Mouse (Mus musculus): ENCODE measurements around the gene Cpne6.

Gene Cpne6

GRCm38 (mm10) chr14:55505612-55506011 is 4.6 kb upstream of the Cpne6 start:
- no peak for DNase-seq

DNA sequence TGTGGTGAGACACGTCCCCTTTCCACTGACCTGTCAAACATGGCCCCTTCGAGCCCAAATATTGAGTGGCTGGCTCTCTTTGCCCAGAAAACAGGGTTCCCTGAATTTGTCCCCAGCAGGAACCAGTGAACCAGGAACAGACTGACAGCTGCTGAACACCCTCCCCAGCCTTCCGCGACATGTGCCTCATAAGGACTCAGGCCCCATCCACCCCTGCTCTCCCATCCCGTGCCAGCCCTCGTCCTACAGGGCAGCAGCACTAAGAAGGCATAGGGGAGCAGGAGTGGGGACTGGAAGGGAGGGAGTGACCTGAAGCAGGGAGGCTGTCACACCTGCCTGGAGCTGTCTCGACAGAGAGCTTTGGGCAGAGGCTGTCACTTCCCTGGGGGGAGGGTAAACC is 2.4 kb upstream of the Cpne6 start:
- no peak for DNase-seq

- DNase-seq: no peak
Observed at GRCm38 (mm10) chr14:55509540-55509939, 705 bp upstream of the Cpne6 start.

DNA sequence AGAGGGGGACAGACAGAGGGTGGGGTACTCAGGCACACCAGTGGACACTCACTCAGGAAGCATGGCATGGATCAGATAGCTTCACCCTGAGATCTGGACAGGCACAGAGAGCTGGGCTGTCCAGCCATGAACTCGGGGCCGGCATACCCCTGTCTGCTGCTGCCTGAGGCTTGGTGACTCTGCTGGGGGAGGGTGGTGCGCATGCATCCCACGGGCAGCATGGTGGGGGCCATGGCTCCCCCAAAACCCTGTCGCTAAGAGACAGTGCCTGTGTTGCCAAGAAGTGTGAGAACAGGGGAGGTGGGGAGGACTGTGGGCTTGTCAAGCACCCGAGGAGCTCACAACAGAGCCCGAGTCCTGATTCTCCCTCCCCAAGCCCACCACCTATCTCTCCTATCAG is 792 bp downstream of the Cpne6 start:
- DNase-seq: no peak

GRCm38 (mm10) chr14:55513927-55514326 is 3.7 kb downstream of the Cpne6 start:
- no peak for DNase-seq

DNA sequence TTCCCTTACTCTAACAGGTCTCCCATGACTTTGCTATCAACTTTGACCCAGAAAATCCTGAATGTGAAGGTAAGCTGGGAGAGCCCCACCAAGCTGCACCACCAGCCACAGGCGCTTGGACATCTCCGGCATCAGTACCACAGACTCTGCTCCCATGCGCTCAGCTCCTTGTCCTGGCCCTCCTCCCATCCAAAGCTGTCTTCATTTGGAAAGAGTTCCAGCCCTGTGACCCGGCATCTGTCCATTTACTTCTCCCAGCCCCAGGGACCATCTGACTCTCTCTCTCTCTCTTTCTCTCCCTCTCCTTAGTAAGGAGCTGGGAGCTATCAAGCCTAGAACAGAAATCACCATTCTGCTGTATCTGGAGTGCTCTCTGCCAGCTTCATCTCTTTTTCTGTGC is 5.6 kb downstream of the Cpne6 start:
- no peak for DNase-seq

DNA sequence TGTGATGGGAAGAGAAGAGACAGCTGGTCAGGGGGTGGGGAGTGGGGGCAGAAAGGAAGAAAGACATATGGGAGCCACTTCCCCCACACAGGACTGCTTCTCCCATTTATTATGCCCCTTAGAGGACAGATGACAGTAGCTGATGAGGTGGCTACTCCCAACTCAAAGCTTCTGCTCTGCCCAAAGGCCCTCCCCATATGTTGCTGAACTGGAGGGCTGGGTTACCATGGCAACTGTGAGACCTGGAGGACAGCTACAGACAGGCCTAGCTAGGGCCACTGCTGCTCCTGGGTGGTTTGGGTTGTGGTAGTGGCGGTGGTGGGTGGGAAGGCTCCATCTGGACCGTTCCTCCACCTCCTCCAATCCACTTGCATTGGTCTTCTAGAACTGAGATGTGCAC is 8.7 kb downstream of the Cpne6 start:
- no peak for DNase-seq

DNA sequence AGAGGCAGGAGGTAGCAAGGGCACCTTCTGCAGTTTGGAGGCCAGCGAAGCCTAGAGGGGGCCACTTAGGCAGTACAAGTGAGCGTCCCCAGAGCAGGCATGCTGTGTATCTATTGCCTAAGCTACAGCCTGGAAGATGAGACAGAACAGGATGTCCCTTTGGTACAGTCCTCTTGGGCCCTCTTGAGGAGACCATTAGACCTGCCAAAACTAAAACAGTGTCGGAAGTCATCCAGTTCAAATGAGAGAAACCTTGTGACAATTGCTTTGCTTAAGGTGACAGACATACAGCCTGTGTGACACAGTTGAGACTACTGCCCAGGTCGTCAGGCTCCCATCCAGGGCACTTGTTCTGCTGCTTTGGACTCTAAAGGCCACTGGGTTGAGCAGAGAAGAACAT is 9.4 kb downstream of the Cpne6 start:
- DNase-seq: no peak

DNA sequence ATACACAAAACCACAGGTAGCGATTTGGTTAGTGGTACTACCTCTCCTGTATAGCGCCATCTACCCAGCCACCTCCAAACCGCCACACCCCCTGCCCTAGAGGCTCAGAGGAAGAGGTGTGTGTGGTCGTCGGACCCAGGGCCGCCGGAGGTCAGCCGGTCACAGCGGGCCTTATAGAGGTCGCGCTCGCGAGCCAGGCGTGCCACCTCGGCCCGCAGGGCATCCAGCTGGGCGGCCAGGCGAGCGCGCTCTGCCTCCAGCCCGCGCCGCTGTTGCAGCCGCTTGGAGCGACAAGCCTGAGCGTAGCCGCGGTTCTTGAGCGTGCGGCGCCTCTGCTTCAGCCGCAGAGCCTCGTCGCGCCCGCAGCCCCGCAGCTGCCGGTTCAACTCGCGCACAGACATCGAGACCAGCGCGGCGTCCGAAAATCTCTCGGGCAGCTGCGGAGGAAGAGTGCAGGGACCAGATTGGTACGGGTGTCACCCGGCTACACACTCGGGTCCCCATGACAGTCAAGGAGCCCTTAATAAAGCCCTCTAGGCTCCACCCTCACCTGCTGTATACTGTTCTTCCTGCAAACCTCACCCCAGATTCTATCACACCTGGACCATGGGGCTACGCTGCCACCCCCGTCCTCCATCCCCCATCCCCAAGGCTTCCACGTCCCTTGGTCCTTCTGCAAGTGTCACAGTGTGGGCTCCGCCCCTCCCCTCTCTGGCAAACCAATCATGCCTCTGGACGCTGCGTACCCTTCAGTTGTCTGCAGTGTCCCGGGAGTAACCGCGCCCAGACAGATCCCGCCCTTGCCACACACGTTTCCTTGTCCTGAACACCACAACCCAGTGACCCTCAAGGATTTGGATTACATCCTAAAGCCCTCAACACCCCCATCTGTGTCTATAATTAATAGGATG is 10.5 kb downstream of the Cpne6 start:
- DNase-seq: peak; percentile 22

- DNase-seq: no peak
Observed at GRCm38 (mm10) chr14:55524062-55524461, 13.8 kb downstream of the Cpne6 start.

DNA sequence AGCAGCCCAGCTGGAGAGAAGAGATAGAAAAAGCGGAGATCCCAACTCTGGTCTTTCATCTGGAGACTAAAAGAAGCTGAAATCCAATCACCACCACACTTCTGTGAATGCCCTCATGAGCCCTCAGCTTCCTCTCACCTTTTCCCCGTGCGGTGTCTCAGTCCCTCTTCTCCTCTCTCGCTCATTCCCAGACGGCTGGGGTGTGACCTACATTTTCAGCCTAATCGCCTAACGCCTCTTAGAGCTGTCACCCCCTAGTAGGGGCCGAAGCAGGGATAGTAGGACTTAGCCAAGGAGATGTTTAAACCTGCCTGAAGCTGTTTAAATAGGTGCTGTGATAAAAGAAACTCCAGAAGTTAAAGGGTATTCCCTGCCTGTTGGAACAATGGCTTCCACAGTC is 14.5 kb downstream of the Cpne6 start, which contains the start of gene Nrl:
TSS of gene Nrl (minus strand) at position 197 of the 400 bp plus-strand sequence.
- no peak for DNase-seq

- no peak for DNase-seq
Observed at GRCm38 (mm10) chr14:55526674-55527073, 16.4 kb downstream of the Cpne6 start.

DNA sequence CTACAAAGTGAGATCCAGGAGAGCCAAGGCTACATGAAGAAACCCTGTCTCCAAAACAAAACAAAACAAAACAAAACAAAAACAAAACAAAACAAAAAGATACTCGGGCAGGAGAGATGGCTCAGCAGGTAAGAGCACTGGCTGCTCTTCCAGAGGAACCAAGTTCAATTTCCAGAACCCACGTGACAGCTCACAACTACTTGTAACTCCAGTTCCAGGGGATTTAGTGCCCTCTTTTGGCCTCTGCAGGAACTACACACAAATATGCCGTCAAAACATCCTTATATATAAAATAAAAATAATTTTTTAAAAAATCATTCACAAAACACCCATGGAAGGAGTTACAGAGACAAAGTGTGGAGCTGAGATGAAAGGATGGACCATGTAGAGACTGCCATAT is 17.7 kb downstream of the Cpne6 start:
- DNase-seq: peak; percentile 49

DNA sequence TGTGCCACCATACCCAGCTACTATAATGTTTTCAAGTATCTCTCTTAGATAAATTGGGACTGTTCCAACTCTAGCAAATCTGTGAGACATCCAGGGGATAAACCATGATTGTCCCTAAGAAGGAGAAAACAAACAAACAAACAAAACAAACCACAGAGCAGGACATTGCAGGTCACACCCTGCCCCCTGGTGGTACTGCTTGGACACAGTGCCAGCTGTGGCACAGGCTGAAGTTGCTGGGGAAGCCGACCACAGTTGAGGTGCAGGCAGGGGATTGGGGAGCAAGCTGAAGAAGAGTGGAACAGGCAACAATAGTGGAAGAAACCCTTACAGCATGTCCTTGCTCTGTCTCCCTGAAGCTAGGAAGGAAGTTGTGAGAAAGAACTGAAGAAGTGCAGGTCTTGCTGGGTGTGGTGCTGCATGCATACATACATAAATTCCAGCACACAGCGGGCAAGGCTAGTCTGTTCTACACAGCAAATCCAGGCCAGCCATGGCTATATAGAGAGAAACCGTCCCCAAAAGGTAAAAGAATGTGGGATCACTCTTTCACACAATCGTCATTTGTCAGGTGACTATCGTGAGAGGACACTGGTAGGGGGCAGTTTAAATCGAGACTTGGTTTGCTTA is 26.0 kb downstream of the Cpne6 start:
- peak; percentile 54 for DNase-seq

DNA sequence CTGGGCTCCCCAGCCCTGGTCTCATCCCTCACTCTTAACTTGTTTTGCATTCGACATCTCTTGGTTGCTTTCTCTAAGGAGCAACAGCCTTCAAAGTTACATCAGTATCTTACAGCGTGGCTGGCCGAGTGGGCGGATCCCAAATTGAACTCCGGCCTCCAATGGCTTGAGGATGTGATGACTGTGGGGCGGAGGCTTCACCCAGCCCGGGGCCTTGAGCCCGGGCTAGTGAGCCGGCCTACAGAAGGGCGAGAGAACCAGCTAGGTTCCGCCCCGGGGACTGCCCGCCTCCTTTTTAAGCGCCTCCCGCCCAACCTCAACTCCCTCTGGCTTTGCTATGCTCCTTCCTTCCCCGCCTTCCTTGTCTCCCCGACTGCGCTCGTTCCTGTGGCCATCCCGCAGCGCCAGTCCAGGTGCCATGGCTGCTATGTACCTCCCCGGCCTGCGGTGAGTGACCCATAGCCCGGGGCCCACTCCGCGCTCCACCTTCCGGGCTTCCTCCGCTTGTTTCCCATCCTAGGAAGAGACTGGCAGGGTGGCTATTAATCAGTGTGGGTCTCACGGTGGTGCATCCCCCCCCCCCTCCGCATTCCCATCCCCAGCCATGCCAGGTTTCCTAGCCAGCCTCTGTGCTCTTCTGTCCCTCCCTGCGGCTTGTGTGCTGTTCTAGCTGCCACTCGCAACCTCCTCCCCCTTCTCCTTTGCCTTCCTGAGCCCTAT is 30.0 kb downstream of the Cpne6 start, which contains the start of gene Pck2:
TSS of gene Pck2 (plus strand) at position 200 of the 720 bp plus-strand sequence.
- peak; percentile 86 for DNase-seq

DNA sequence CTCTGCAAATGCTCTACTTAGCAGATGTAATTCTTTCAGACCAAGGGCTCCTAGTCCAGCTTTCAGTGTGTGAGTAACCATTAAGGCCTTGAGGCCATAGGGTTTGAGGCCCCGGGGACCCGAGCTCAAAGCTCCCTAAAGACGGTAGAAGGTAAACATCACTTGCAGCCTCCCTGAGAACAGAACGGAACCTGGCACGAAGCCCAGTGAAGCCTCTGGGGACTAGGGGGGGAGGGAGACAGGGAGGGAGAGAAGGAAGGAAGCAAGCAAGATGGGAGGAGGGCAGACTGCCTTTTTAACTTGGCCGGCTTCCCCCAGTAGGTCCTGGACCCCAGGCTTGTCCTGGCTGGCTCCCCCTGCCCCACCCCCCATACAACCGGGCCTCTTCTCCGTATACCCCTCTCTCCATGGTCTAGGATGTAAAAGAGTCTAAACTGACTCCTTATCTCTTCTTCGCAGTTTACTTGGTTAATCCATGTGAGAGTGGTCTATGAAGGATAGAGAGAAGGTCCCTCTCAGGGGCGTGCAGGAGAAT is 30.6 kb downstream of the Cpne6 start:
- DNase-seq: peak; percentile 78

- no peak for DNase-seq
Observed at GRCm38 (mm10) chr14:55542268-55542667, 32.0 kb downstream of the Cpne6 start.

DNA sequence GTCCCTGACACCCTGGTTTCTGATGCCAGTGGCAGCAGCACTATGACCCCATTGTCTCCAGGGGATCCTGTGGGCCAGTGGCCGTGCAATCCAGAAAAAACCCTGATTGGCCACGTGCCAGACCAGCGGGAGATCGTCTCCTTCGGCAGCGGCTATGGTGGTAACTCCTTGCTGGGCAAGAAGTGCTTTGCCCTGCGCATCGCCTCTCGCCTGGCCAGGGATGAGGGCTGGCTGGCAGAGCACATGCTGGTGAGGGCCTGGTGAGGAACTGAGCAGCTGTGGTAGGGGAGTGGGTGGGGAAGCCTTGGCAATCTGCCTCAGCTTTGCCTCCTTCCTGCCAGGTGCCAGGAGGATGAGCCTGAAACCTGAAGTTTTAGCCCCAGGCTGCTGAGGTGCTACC is 34.1 kb downstream of the Cpne6 start:
- DNase-seq: no peak

- DNase-seq: no peak
Observed at GRCm38 (mm10) chr14:55550191-55550590, 39.9 kb downstream of the Cpne6 start.

- no peak for DNase-seq
Observed at GRCm38 (mm10) chr14:55551347-55551746, 41.1 kb downstream of the Cpne6 start.

DNA sequence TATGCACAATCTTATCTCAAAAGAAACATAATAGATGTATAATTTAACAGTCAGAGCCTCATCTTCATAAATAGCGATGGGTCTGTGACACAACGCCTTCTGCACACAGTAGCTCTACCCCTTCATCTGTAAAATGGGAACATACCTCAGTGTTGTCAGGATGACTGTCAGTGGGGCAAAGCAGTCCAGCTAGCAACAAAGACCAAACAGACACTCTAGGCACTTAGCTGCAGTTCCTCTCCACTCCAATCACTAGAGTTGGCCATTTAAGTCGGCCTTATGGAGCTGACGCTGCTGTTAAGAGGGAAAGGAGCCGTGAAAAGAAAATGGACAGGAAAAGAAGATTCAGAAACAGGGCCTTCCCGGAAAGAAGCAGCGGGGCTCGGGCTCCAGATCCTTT is 41.5 kb downstream of the Cpne6 start:
- no peak for DNase-seq

GRCm38 (mm10) chr14:55554635-55555034 is 44.4 kb downstream of the Cpne6 start:
- DNase-seq: no peak

DNA sequence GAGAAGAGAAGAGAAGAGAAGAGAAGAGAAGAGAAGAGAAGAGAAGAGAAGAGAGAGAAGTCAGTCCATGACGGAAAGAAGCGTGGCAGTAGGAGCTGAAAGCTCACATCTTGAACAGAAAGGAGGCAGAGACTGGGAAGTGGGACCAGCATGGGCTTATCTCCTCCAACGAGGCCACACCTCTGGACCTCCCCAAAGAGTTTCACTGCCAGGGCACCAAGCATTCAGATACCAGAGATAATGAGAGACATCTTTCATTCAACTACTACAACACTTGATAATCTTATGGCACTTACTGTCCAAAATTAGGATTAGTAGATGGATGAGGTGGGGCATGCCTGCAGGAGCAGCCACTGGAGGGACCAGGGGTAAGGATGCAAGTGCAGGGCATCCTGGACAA is 45.5 kb downstream of the Cpne6 start:
- DNase-seq: no peak

All from kidney, adult 18-20 months (tissue).